Comparison of ENCODE assay signal across 12 mouse cellular contexts in genomic region chr7:78910336-78911098, GRCm38 (mm10). TPM values are rescaled to one million over a fixed set of nuclear protein-coding genes. Genes with fewer than 3 reads are reported as not detected.
DNase-seq lines count a peak whose midpoint lies in the region; ATAC-seq and TF ChIP-seq lines count a peak whose summit lies in the region.
"Had no signal": no experiment of that assay in that cellular context is flagged by ENCODE, and none has a peak within 500 bp of the region (broad histone marks: within the 10 kb centered on the region; RNA-seq: fewer than 3 reads in every experiment).

No protein-coding gene starts in this region.

- peak; percentile 38 for TF ChIP-seq CTCF in gastrocnemius, adult 2 months (IDR thresholded peaks at IDR 0.05)

- no peak overlapping the region for H3K4me3 ChIP-seq in gastrocnemius, adult 2 months

- intact Hi-C loops in gastrocnemius, adult 2 months (cut with DNase I): no loop called here
- intact Hi-C loops in gastrocnemius, postnatal 14 days (cut with DNase I; ENCODE audit: low total_unique reads): no loop called here

- no peak overlapping the region for H3K27ac ChIP-seq in gastrocnemius, adult 2 months

- peak; percentile 29 for ATAC-seq in megakaryocyte progenitor cell, adult 5-6 weeks (replicated peaks; ENCODE audit: poor library complexity)

- peak; percentile 28 for DNase-seq in gastrocnemius, adult 2 months
- DNase-seq in gastrocnemius, postnatal 14 days: no peak
- peak; percentile 39 for DNase-seq in thymus, postnatal 14 days
- no peak for DNase-seq in thymus, adult 18-20 months
- no peak for DNase-seq in retina, postnatal 1 day
- no peak for DNase-seq in cerebellum, adult 9-11 months
- no peak for DNase-seq in layer of hippocampus, adult 8-10 months (ENCODE audit: low spot score in 2 of 2)
- DNase-seq: cerebellum, postnatal 10 days; gastrocnemius, postnatal 10 days; kidney, adult 9 months; left cerebral cortex, postnatal 4 days had no signal

RNA-seq across cellular contexts. Expression of gene Isg20, which starts 2.7 kb away (rescaled TPM):
- total RNA-seq in gastrocnemius, adult 2 months (2021): 1 to 10 TPM in 1 of 2 experiments, under 1 TPM in 1; 0.92 to 1.8 TPM
- total RNA-seq in gastrocnemius, postnatal 14 days (2021): 1 to 10 TPM; 1.0 to 1.2 TPM
- total RNA-seq in megakaryocyte progenitor cell, adult 5-6 weeks (2015): 25.3 and 35.0 TPM in 2 replicates
- 7.7 and 8.0 TPM in 2 replicates for total RNA-seq in megakaryocyte progenitor cell, adult 5-6 weeks (2017)
- 1 to 10 TPM in 2 of 4 experiments, under 1 TPM in 1, not detected in 1; 0.83 to 1.4 (median 1.0) TPM for total RNA-seq in layer of hippocampus, adult 8-10 months (2022)

RNA-seq across cellular contexts. Expression of gene Aen, which starts 14.9 kb away (rescaled TPM):
- total RNA-seq in gastrocnemius, adult 2 months (2021): 10 to 100 TPM; 51.7 to 52.0 TPM
- total RNA-seq in gastrocnemius, postnatal 14 days (2021): 10 to 100 TPM; 23.2 to 27.5 TPM
- total RNA-seq in megakaryocyte progenitor cell, adult 5-6 weeks (2015): 14.8 and 15.1 TPM in 2 replicates
- 39.7 and 46.6 TPM in 2 replicates for total RNA-seq in megakaryocyte progenitor cell, adult 5-6 weeks (2017)
- total RNA-seq in layer of hippocampus, adult 8-10 months (2022): 10 to 100 TPM; 17.8 to 23.3 (median 21.7) TPM

Comparison
In these comparisons a context has a peak if more than half of its experiments do, and no peak if none do; other contexts are left out.
1. DNase-seq: peak in gastrocnemius, adult 2 months (single experiment) and thymus, postnatal 14 days (single experiment); none in gastrocnemius, postnatal 14 days (single experiment), thymus, adult 18-20 months (0 of 2), retina, postnatal 1 day (single experiment), cerebellum, adult 9-11 months (single experiment) and layer of hippocampus, adult 8-10 months (0 of 2).